In the genomic region with DNA sequence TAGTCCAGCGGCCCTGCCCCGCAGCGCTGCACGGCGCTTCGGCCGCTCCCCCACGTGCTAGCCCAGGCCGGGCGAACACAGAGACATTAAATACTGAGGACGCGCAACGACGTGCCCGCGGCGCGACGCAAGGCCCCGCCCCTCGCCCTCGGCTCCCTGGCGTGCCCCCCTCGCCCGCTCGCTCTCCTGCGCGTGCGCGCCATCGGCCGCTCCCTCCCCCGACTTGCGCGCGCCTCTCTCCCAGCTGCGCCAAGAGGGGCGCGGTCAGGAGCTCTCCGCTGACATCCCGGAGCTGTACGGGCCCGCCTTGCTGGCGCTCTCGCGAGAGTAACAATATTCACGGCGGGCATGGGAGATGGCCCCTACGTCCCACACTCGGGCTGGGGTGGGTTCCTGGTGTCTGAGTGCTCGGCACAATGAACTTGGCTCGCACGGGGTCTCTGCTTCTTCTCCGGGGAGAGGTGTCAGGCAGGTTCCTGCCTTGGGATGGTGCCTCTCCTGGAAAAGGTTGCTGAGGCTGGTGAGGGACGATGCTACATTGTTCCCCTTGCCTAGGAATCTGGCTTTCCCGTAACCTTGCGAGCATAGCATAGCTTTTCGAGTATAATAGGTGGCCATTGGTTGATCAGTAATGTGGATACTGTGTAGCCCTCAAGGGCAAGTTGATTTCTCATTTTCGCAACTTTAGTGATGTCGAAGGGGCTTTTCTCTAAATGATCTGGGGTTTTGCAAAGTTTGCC, we compare ENCODE assay signal across 8 mouse cellular contexts. TPM values are rescaled to one million over a fixed set of nuclear protein-coding genes. Genes with fewer than 3 reads are reported as not detected.
DNase-seq lines count a peak whose midpoint lies in the region; ATAC-seq and TF ChIP-seq lines count a peak whose summit lies in the region.

Akap1 (minus strand) TSS at position 129 of the 740 bp plus-strand sequence.

- peak within 1 kb of the TSS; percentile 96 for H3K4me3 ChIP-seq in E14TG2a.4 (replicated peaks; ENCODE audit: low read length)
- peak within 1 kb of the TSS; percentile 75 for H3K4me3 ChIP-seq in forebrain, embryonic 13.5 days
- H3K4me3 ChIP-seq in liver, postnatal 0 days (ENCODE audit: low read depth, low read length), result peak within 1 kb of the TSS; percentile 61
- peak within 1 kb of the TSS; percentile 80 for H3K4me3 ChIP-seq in neural tube, embryonic 14.5 days (ENCODE audit: low read depth, low read length)

- H3K4me1 ChIP-seq in E14TG2a.4 (replicated peaks; ENCODE audit: low read depth, low read length), result peaks cover 56% of the 10 kb centered on the region
- H3K4me1 ChIP-seq in forebrain, embryonic 13.5 days, result peaks cover 21% of the 10 kb centered on the region
- peaks cover 15% of the 10 kb centered on the region for H3K4me1 ChIP-seq in liver, postnatal 0 days (ENCODE audit: insufficient read depth)
- 0 out of 2 replicates have a peak, but pooled peaks cover 3% of the 10 kb centered on the region for H3K4me1 ChIP-seq in neural tube, embryonic 14.5 days (ENCODE audit: control insufficient read depth, insufficient read depth, low read length)

- peak within 1 kb of the TSS; percentile 78 for H3K27ac ChIP-seq in forebrain, embryonic 13.5 days
- peak within 1 kb of the TSS; percentile 75 for H3K27ac ChIP-seq in liver, postnatal 0 days (ENCODE audit: low read depth)
- peak within 1 kb of the TSS; percentile 83 for H3K27ac ChIP-seq in neural tube, embryonic 14.5 days (ENCODE audit: low read depth, low read length)

- H3K36me3 ChIP-seq in E14TG2a.4 (ENCODE audit: insufficient read depth, low read length), result peaks cover 19% of the 10 kb centered on the region
- no peaks in the 10 kb centered on the region for H3K36me3 ChIP-seq in forebrain, embryonic 13.5 days (ENCODE audit: poor library complexity, severe bottlenecking)
- H3K36me3 ChIP-seq in liver, postnatal 0 days (replicated peaks; ENCODE audit: insufficient read depth, low read length), result no peaks in the 10 kb centered on the region
- no peaks in the 10 kb centered on the region for H3K36me3 ChIP-seq in neural tube, embryonic 14.5 days (ENCODE audit: control insufficient read depth, insufficient read depth, low read length)

- intact Hi-C loops in heart, postnatal 10 days (cut with DNase I), result loop anchor here (5.0 kb wide), 1 partner anchor 43 kb away; no protein-coding TSS in a partner anchor

- H3K9ac ChIP-seq in forebrain, embryonic 13.5 days, result peak within 1 kb of the TSS; percentile 80
- peak within 1 kb of the TSS; percentile 56 for H3K9ac ChIP-seq in liver, postnatal 0 days (replicated peaks)
- peak within 1 kb of the TSS; percentile 61 for H3K9ac ChIP-seq in neural tube, embryonic 14.5 days (replicated peaks; ENCODE audit: low read depth, low read length)

- H3K27me3 ChIP-seq in E14TG2a.4 (ENCODE audit: insufficient read depth, low read length), result no peaks in the 10 kb centered on the region
- H3K27me3 ChIP-seq in forebrain, embryonic 13.5 days, result 0 out of 2 replicates have a peak, but pooled peaks cover 5% of the 10 kb centered on the region
- H3K27me3 ChIP-seq in liver, postnatal 0 days (ENCODE audit: insufficient read depth, low read length), result no peaks in the 10 kb centered on the region
- H3K27me3 ChIP-seq in neural tube, embryonic 14.5 days (ENCODE audit: control insufficient read depth, insufficient read depth, low read length), result no peaks in the 10 kb centered on the region

- WGBS in forebrain, embryonic 13.5 days, result 3% methylated on average over 50 of the region's 60 CpGs
- WGBS in large intestine, adult 2 months, result 1% methylated on average over 60 of the region's 60 CpGs
- 3% methylated on average over 57 of the region's 60 CpGs for WGBS in liver, postnatal 0 days (ENCODE audit: insufficient replicate concordance)
- WGBS in neural tube, embryonic 14.5 days, result 3% methylated on average over 58 of the region's 60 CpGs

- no peaks in the 10 kb centered on the region for H3K9me3 ChIP-seq in E14TG2a.4 (ENCODE audit: low read length)
- no peaks in the 10 kb centered on the region for H3K9me3 ChIP-seq in forebrain, embryonic 13.5 days (replicated peaks)
- no peaks in the 10 kb centered on the region for H3K9me3 ChIP-seq in liver, postnatal 0 days (ENCODE audit: low read length)
- H3K9me3 ChIP-seq in neural tube, embryonic 14.5 days (ENCODE audit: control insufficient read depth, low read length), result no peaks in the 10 kb centered on the region

- ATAC-seq in forebrain, embryonic 13.5 days, result peak; percentile 99
- ATAC-seq in liver, postnatal 0 days, result peak; percentile 95
- peak; percentile 99 for ATAC-seq in neural tube, embryonic 14.5 days (ENCODE audit: low read depth)

- H3K4me2 ChIP-seq in forebrain, embryonic 13.5 days, result peak within 1 kb of the TSS; percentile 95
- peak within 1 kb of the TSS; percentile 78 for H3K4me2 ChIP-seq in liver, postnatal 0 days (ENCODE audit: low read depth, low read length)
- peak within 1 kb of the TSS; percentile 99 for H3K4me2 ChIP-seq in neural tube, embryonic 14.5 days (ENCODE audit: low read depth, low read length)

- TF ChIP-seq EP300 in liver, postnatal 0 days (IDR thresholded peaks at IDR 0.05; ENCODE audit: low read depth), result peak; percentile 49; the same call in 1 of the 2 replicates

- peak; percentile 89 for DNase-seq in c-Kit-positive CD71-positive TER-119-positive erythroid progenitor cells, embryonic 14.5 days (ENCODE audit: low spot score)
- peak; percentile 98 to 99 for DNase-seq in heart, postnatal 10 days
- peak; percentile 90 for DNase-seq in large intestine, adult 2 months (ENCODE audit: low read depth, low spot score)
- peak; percentile 95 for DNase-seq in liver, postnatal 0 days
- peak; percentile 95 for DNase-seq in testis, postnatal 14 days (ENCODE audit: low spot score)

- TF ChIP-seq CTCF in E14TG2a.4 (conservative IDR thresholded peaks at IDR 0.05; ENCODE audit: low read length), result no peak
- TF ChIP-seq CTCF in liver, postnatal 0 days (IDR thresholded peaks at IDR 0.05; ENCODE audit: low read depth), result no peak

RNA-seq across cellular contexts. Expression of gene Akap1, which starts in this region (rescaled TPM):
- polyA plus RNA-seq in forebrain, embryonic 13.5 days (2015; fragmentation: Nextera tagmentation; extraction: Ambion mirVana), result 21.8 and 26.4 TPM in 2 replicates
- total RNA-seq in heart, postnatal 10 days (2021), result 100 to 1,000 TPM; 110 to 122 TPM
- polyA plus RNA-seq in large intestine, adult 2 months (2012; rRNA removed), result 40.5 and 51.9 TPM in 2 replicates
- polyA plus RNA-seq in liver, postnatal 0 days (2015; fragmentation: Nextera tagmentation; extraction: Ambion mirVana), result 14.2 and 14.5 TPM in 2 replicates
- 25.6 and 26.0 TPM in 2 replicates for polyA plus RNA-seq in neural tube, embryonic 14.5 days (2014; fragmentation: Nextera tagmentation; extraction: Ambion mirVana)

Comparison
In these comparisons a context has a peak if more than half of its experiments do, and no peak if none do; other contexts are left out.
1. Peak in every context shown above with its lines: DNase-seq, ATAC-seq, H3K4me3 ChIP-seq and H3K27ac ChIP-seq.